Mouse (Mus musculus) cortical plate, adult 2 months (tissue): ENCODE measurements around the gene Fam216a. TPM values are rescaled to one million over a fixed set of nuclear protein-coding genes. Genes with fewer than 3 reads are reported as not detected.
A peak's percentile ranks its signal among the peaks of the same experiment; 100 is the strongest.

Experiments
- H3K27ac ChIP-seq: fragments of 200-500 bp; 2 replicates; pipeline ENCODE4 v1.5.1; 2012; ENCODE audit warnings: low read length, control low read depth, inconsistent platforms; ENCODE audit not compliant: insufficient read depth
- H3K4me1 ChIP-seq: fragments of 200-500 bp; 2 replicates; pipeline ENCODE4 v1.6.1; 2011; ENCODE audit warnings: low read length; ENCODE audit not compliant: control insufficient read depth, insufficient read depth
- H3K4me3 ChIP-seq: fragments of 200-500 bp; 2 replicates; pipeline ENCODE4 v1.5.1; 2011; ENCODE audit warnings: mild to moderate bottlenecking, low read length, control low read depth; ENCODE audit not compliant: insufficient read depth
- CTCF ChIP-seq: fragments of 200-500 bp; IDR thresholded peaks from 2 replicates; pipeline ENCODE4 v1.5.1; 2011; ENCODE audit warnings: mild to moderate bottlenecking, control low read depth, low read length; ENCODE audit not compliant: insufficient read depth; ENCODE audit errors: extremely low read depth
- POLR2A ChIP-seq: fragments of 200-500 bp; IDR thresholded peaks from 2 replicates; pipeline ENCODE4 v1.6.1; 2011; ENCODE audit warnings: mild to moderate bottlenecking, low read length, control low read depth; ENCODE audit not compliant: insufficient read depth; ENCODE audit errors: extremely low read depth
- polyA plus RNA-seq: library from polyadenylated mRNA; depleted of rRNA; stranded (reverse); fragments of >200 nt; gene quantifications from 2 replicates; pipeline ENCODE4 v1.2.3, GENCODE M21; 2012

Fam216a gene
- polyA plus RNA-seq, 1 experiment, result 98.2 TPM

DNA sequence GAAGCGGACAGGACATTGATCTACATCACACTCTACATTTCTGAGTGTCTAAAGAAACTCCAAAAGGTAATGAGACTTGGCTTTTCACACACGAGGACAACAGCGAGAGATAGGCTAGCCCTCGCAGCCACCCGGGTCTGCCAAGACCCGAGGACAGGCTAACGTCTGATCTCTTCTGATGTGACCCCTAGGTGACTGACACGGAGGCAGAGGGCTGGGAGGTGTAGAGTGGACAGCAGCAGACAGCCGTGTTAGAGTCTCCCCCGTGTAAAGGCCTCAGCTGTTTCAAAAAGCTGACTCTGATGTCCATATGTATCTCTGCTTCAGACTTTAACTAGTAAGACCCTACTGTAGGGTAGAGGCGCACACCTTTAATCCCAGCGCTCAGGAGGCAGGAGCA, 31.2 kb upstream of the Fam216a start:
- Histone ChIP-seq H3K4me3 (no peak overlapping the region), H3K27ac (no peak overlapping the region), H3K4me1 (peaks cover 8% of the 10 kb centered on the region; the same call in 1 of the 2 replicates)
- TF ChIP-seq CTCF (no peak), POLR2A (no peak)

DNA sequence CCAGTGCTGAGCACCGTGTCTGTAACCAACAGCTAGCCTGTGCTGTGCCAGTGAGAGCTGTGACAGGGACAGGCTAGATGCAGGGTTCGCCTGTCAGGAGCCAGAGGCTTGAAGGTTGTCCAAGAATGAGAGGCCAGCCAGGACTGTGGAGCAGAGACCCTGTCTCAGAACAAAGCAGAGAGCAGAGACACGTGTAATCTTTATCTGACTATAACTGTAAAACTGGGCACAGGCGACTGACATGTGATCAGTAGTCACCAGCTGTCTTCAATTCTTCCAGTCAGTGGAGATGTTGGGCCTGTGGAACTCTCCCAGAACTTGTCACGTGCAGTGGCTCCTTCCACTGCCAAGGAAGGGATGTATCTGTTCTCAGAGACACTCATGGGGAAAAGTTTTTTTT, 30.6 kb upstream of the Fam216a start:
- H3K27ac ChIP-seq, result no peak overlapping the region; the same call in 1 of the 2 replicates
- H3K4me1 ChIP-seq, result peaks cover 9% of the 10 kb centered on the region; the same call in 1 of the 2 replicates
- TF ChIP-seq CTCF, result no peak
- no peak for TF ChIP-seq POLR2A
- no peak overlapping the region for H3K4me3 ChIP-seq

DNA sequence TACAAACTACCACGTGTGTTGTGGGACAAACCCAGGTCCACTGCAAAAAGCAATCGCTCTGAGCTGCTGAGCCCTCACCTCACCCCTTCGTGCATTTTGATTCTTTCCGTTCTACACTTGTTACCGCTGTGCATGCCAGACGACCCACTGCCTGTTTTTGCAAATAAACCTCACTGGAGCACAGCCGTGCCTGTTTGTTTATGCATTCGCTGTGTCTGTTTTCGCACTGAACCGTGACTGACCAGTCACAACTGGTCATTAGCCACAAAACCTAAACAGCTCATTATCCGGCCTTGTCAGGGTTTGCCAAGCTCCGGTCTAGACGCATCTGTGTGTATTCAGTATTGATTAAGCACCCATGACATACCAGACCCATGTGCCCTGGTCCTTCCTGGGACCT, 30.0 kb upstream of the Fam216a start:
- TF ChIP-seq POLR2A (no peak), CTCF (no peak)
- Histone ChIP-seq H3K27ac (no peak overlapping the region; the same call in 1 of the 2 replicates), H3K4me3 (no peak overlapping the region), H3K4me1 (peaks cover 9% of the 10 kb centered on the region; the same call in 1 of the 2 replicates)

DNA sequence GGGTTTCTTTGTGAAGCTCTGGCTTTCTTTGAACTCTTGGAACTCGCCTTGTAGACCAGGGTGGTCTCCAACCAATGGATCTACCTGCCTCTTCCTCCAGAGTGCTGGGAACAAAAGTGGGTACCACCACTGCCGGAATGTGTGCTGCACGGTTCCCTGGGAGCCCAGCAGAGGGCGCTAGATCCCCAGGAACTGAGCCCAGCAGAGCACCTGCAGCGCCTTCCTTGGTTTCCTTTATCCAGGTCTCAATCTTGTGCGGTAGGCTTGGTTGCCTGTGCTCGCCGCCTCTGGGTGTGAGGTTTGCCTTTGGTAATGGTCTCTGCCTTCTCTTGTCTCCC, 29.1 kb upstream of the Fam216a start:
- Histone ChIP-seq H3K4me1 (peaks cover 9% of the 10 kb centered on the region; the same call in 1 of the 2 replicates), H3K4me3 (no peak overlapping the region), H3K27ac (no peak overlapping the region)
- TF ChIP-seq CTCF (peak; percentile 87), POLR2A (no peak)

DNA sequence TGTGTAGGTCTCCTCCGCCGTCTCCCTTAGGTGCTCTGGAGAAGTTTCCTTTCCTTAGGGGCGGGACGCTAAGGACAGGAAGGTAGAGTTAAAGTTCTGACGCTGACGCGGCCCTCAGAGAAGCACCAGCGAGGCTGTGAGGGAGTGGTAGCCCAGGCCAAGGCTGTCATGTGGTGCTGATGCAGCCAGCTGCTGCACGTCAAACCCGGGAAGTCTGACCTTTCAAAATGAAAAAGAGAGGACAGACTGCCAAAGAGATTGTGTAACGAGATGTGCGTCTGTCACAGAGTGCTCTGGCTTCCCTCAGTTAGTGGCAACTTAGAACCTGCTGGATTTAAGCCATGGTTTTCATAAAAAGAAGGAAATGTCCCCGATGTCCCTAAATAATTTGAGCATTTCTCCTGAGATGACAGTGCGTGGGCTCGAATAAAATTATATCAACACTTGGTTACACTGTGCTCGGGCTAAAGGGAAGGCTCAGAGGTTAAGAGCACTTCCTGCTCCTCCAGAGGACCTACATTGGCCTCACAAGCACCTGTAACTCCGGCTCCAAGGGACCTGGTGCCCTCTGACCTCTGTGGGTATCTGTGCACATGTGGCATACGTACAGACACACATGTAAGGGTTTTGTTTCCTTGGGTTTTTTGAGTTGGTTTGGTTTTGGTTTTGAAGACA, 28.6 kb upstream of the Fam216a start:
- Histone ChIP-seq H3K4me3 (no peak overlapping the region), H3K27ac (no peak overlapping the region), H3K4me1 (peaks cover 9% of the 10 kb centered on the region; the same call in 1 of the 2 replicates)
- no peak for TF ChIP-seq POLR2A
- no peak for TF ChIP-seq CTCF

DNA sequence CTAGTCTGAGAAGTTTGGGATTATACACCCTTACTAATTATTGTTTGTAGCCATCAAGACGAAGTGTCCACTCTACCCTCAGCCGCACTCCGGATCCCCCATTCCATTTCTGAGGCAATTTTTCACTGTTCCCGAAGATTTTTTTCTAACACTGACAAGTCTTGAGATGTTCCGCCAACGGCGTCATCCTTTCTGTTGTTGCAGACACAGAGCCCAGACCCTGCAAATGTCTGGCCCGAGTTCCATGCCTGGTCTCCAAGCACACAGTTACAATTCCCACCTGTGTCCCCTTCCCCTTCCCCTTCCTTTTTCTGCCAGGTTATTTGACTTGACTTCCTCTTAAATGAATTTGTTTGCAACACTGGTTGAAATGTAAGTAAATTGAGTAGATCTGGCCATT, 27.7 kb upstream of the Fam216a start:
- no peak for TF ChIP-seq POLR2A
- no peak for TF ChIP-seq CTCF
- no peak overlapping the region for H3K27ac ChIP-seq
- H3K4me3 ChIP-seq, result no peak overlapping the region
- peaks cover 13% of the 10 kb centered on the region; the same call in 1 of the 2 replicates for H3K4me1 ChIP-seq

DNA sequence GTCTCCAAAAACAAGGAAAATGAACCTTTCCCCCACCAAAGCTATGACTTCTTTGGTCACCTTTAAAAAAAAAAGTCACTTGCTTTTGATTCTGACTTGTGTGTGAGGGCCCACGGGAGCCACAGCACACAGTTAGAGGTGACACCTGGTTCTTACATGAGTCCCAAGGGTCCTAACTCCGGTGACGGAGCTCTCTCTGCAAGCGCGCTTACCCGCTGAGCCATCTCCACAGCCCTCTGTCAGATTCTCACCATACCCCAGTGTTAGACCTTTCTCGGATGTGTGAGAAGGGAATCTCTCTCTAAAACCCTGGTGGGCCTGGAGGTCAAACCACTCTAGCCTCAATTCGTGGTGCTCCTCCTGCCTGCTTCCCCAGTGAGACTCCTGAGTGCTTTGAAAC, 25.3 kb upstream of the Fam216a start:
- TF ChIP-seq POLR2A (no peak), CTCF (no peak)

DNA sequence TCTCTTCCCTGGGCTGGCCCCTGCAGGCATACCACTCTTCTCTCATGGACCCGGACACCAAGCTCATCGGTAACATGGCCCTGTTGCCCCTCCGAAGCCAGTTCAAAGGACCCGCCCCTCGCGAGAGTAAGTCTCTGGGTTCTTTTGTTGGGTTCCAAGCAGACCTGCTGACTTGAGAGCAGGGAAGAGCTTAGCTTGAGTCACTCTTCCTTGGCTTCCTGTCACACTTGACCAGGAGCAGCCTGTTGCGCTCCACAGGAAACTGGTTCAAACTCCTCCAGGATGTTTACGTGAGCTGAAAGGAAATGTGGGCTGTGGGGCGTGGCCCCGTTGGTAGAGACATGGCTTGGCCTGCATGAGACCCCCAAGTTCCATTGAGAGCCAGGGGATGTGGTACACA, 24.6 kb upstream of the Fam216a start:
- H3K4me3 ChIP-seq, result no peak overlapping the region
- TF ChIP-seq CTCF (no peak), POLR2A (no peak)
- H3K4me1 ChIP-seq, result peaks cover 12% of the 10 kb centered on the region; the same call in 1 of the 2 replicates
- H3K27ac ChIP-seq, result no peak overlapping the region

More for the DNA sequence above, 25.3 kb upstream of the Fam216a start:
- peaks cover 13% of the 10 kb centered on the region; the same call in 1 of the 2 replicates for H3K4me1 ChIP-seq
- no peak overlapping the region for H3K4me3 ChIP-seq
- no peak overlapping the region for H3K27ac ChIP-seq

DNA sequence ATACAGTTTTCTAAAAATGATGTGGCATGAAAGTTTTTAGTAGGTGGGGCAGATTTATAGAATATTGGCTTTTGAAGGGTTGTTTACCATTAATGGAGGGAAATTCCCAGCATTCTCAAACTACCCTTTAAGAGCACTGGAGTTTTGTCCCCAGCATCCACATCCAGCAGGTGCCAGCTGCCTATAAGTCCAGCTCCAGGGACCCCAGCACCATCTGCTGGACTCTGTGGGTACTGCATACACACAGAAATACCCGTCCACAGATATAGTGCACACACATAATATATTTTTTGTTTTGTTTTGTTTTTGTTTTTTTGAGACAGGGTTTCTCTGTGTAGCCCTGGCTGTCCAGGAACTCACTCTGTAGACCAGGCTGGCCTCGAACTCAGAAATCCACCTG, 21.7 kb upstream of the Fam216a start:
- TF ChIP-seq POLR2A (no peak), CTCF (peak; percentile 70)
- Histone ChIP-seq H3K4me1 (peaks cover 5% of the 10 kb centered on the region; the same call in 1 of the 2 replicates), H3K27ac (no peak overlapping the region), H3K4me3 (no peak overlapping the region; the same call in 1 of the 2 replicates)
